Mouse (Mus musculus) heart, adult 9 months (tissue): ENCODE results near the gene Gm26602.
"Not testable (repeated sequence)": the region's sequence is repeated elsewhere in the genome, so short reads cannot be mapped to it uniquely, and the experiment has no call there.

ENCODE experiments used
- DNase-seq, 2 experiments: peaks; one replicate each; pipeline ENCODE4 v3.0.0; 2022; ENCODE audit warnings: low spot score in 2 of 2

Gene Gm26602

GRCm38 (mm10) chr10:79884938-79885337 is 25.7 kb upstream of the Gm26602 start:
- not testable (repeated sequence) for DNase-seq

- no peak for DNase-seq
These were observed 24.6 kb upstream of the Gm26602 start, which contains the start of gene Elane for GRCm38 (mm10) chr10:79886054-79886453. Gene Elane (plus strand): TSS chr10:79886247.

GRCm38 (mm10) chr10:79886611-79887010 is 24.0 kb upstream of the Gm26602 start:
- DNase-seq: no peak

- DNase-seq: no peak
These were observed 21.3 kb upstream of the Gm26602 start for GRCm38 (mm10) chr10:79889386-79889785.

GRCm38 (mm10) chr10:79890670-79891069 is 20.0 kb upstream of the Gm26602 start, which contains the start of gene Cfd:
Gene Cfd (plus strand): TSS chr10:79890853.
- no peak for DNase-seq

GRCm38 (mm10) chr10:79892451-79893118 is 18.1 kb upstream of the Gm26602 start:
- DNase-seq: peak; percentile 49 to 68

GRCm38 (mm10) chr10:79896306-79896705 is 14.3 kb upstream of the Gm26602 start:
- DNase-seq: no peak

- DNase-seq: no peak
These were observed 13.8 kb upstream of the Gm26602 start for GRCm38 (mm10) chr10:79896814-79897213.

GRCm38 (mm10) chr10:79897316-79898245 is 13.1 kb upstream of the Gm26602 start:
- DNase-seq: no peak

GRCm38 (mm10) chr10:79900951-79901410 is 9.7 kb upstream of the Gm26602 start:
- DNase-seq: no peak

GRCm38 (mm10) chr10:79906712-79907111 is 3.9 kb upstream of the Gm26602 start:
- DNase-seq: no peak

GRCm38 (mm10) chr10:79907415-79907814 is 3.2 kb upstream of the Gm26602 start:
- DNase-seq: no peak

GRCm38 (mm10) chr10:79908167-79909091 is 2.2 kb upstream of the Gm26602 start, which contains the start of gene Med16:
Gene Med16 (minus strand): TSS chr10:79908923.
- peak; percentile 96 to 98 for DNase-seq

GRCm38 (mm10) chr10:79909092-79909922 is 1.3 kb upstream of the Gm26602 start:
- peak; percentile 61 to 72 for DNase-seq

- no peak for DNase-seq
These were observed 1.8 kb downstream of the Gm26602 start for GRCm38 (mm10) chr10:79912412-79912811.

GRCm38 (mm10) chr10:79914131-79914947 is 3.7 kb downstream of the Gm26602 start:
- DNase-seq: no peak

- no peak for DNase-seq
These were observed 4.4 kb downstream of the Gm26602 start for GRCm38 (mm10) chr10:79914948-79915596.

- DNase-seq: no peak
These were observed 5.4 kb downstream of the Gm26602 start for GRCm38 (mm10) chr10:79916081-79916480.
